Mouse (Mus musculus) C2C12 (cell line): ENCODE results near the gene Plxnb1.

Experiments used
- CEBPB ChIP-seq: IDR thresholded peaks from one replicate; pipeline ENCODE4 v1.6.1; 2011; ENCODE audit warnings: low read depth, mild to moderate bottlenecking, control low read depth, moderate library complexity
- CTCF ChIP-seq: IDR thresholded peaks from one replicate; pipeline ENCODE4 v1.5.1; 2011; ENCODE audit not compliant: control insufficient read depth, insufficient read depth, insufficient read length
- MAX ChIP-seq: IDR thresholded peaks from one replicate; pipeline ENCODE4 v1.6.1; 2011; ENCODE audit warnings: mild to moderate bottlenecking, control low read depth
- MYOD1 ChIP-seq: IDR thresholded peaks from one replicate; pipeline ENCODE4 v1.6.1; 2011; ENCODE audit warnings: low read depth; ENCODE audit not compliant: control insufficient read depth, insufficient read length
- MYOG ChIP-seq: IDR thresholded peaks from one replicate; pipeline ENCODE4 v1.6.1; 2011; ENCODE audit not compliant: control insufficient read depth, insufficient read length; ENCODE audit errors: extremely low read depth
- USF1 ChIP-seq: IDR thresholded peaks from one replicate; pipeline ENCODE4 v1.6.1; 2011; ENCODE audit warnings: low read depth, mild to moderate bottlenecking, control low read depth, moderate library complexity

DNA sequence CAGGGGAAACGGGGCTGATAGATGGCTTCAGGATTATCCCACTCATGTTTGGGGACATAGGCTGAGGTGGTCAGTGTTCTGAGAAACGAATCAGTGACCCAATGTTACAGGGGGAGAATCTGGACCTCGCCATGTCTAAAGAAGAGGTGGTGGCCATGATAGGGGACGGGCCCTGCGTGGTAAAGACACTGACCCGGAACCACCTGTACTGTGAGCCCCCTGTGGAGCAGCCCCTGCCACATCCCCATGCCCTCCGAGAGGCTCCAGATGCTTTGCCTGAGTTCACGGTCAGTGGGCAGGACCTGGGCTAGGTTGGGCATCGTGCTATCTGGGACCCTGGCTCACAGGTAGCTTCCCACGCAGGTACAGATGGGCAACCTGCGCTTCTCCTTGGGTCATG is 15.1 kb downstream of the Plxnb1 start:
- no peak for TF ChIP-seq CTCF
- no peak for TF ChIP-seq USF1
- TF ChIP-seq MYOG: no peak
- TF ChIP-seq MAX: no peak
- no peak for TF ChIP-seq CEBPB
- TF ChIP-seq MYOD1: no peak
